Mouse (Mus musculus): ENCODE measurements around the gene Gpr68.

DNA sequence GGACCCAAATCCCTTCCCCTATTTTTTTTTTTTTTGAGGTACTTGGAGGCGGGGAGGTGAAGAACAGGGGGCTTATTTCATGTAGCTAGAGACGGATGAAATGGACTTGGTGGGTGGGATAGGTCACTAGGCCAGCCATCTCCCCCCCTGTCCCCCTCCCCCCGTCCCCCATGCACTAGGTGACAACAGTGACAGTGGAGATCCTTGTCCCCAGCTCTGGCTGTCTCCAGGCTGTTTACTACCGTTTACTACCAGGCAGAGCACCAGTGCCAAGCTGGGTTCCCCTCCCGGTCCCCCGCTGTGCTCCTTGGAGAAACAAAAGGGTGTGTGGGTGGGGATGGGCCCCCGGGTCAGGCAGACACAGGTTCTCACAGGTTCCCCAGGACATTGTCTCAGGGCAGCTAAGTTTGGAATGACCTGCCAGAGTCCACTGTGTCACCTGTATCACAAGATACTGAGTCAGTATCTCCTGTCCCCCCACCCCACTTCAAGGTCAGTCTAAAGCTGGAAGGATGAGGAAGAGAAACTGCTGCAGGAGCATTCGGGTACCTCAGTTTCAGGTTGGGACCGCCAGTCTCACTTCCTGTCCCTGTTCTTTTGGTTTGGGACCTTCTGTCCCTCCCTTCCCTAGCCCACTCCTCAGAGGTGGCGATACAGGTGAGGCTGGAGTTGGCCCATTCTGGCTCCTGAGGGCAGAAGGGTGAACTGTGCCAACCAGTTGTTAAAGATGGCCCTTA is 468 bp upstream of the Gpr68 start:
- no peak for TF ChIP-seq CTCF (conservative IDR thresholded peaks at IDR 0.05; ENCODE audit: low read length)
- TF ChIP-seq NANOG (IDR thresholded peaks at IDR 0.05; ENCODE audit: borderline replicate concordance, low read length): no peak
- TF ChIP-seq POU5F1 (IDR thresholded peaks at IDR 0.05; ENCODE audit: borderline replicate concordance, low read length): no peak

Data from E14TG2a.4 (cell line).